Mouse (Mus musculus): Measurements from ENCODE around the gene Tubb5. TPM values are rescaled to one million over a fixed set of nuclear protein-coding genes. Genes with fewer than 3 reads are reported as not detected.
A peak's percentile ranks its signal among the peaks of the same experiment; 100 is the strongest.
"Not testable (repeated sequence)": the region's sequence is repeated elsewhere in the genome, so short reads cannot be mapped to it uniquely, and the experiment has no call there.

Gene Tubb5
- total RNA-seq, 4 experiments from 2014 or later = 65.2 to 94.6 (median 72.1) TPM

DNA sequence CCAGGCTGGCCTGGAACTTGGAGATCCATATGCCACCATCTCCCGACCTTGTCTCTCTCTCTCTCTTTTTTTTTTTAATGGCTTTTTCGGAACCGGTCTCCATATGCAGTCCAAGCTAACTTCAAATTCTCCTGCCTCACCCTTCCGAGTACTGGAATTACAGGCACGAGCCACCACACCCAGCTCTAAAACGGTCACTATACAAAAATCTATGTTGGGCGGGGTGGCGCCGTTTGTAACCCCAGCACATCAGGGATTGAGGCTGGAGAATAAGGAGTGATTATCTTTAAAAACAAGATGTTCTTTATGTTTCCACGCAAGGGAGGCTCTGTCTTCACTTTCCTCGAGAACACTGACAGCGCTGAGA lies 22.7 kb upstream of the Tubb5 start:
- no peak for DNase-seq (ENCODE audit: low spot score)

DNA sequence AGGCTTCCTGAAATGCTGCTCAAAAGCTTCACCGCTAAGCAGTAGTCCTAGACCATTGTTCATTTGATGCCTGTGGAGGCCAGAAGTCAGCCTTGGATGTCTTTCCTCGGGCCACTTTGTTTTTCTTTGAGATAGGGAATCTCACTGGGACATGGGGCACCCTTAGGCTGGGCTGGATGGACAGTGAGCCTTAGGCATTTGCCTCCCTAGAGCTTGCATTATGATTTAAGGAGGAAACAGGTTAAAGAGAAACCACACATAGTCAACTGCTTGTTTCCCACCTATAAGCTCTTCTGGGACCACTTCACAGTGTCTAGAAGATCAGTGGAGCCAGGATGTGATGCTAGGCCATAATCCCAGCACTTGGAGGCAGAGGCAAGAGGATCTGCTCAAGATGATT lies 21.7 kb upstream of the Tubb5 start:
- DNase-seq (ENCODE audit: low spot score) = no peak

DNA sequence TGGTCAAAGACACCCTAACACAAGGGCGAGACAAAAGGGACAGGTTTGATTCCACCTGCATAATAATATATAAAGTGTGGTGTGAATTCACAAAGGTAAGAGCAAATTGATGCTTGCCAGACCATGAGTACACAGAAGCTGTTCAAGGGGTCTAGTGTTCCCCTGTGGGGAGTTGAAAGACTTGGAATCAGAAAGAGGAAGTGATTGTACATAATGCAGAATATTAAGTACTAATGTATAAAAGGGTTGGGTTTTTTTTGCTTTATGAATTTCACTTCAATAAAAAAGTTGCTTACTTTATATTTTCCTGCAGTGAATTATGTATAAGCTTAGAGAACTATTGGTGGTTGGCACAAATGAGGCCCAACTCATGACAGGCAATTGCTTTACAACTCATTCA lies 21.3 kb upstream of the Tubb5 start:
- no peak for DNase-seq (ENCODE audit: low spot score)

DNA sequence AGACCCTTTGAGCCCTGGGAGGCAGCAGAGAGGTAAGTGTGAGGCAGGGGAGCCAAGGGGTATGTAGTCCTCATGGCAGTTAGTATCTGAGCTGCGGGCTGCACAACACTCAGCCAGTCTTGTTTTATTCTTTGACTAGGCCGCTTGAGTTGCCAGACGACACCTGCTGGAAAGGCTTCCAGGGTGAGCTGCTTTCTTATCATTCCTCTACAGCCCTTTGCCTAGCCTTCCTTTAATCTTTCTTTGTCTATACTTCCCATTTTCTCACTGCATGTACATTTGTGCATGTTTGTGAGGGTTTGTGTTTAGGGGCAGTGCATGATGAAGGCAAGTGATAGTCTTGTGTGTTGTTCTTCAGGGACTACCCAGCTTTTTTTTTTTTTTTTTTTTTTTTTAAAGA lies 12.9 kb upstream of the Tubb5 start:
- DNase-seq (ENCODE audit: low spot score) = no peak

DNA sequence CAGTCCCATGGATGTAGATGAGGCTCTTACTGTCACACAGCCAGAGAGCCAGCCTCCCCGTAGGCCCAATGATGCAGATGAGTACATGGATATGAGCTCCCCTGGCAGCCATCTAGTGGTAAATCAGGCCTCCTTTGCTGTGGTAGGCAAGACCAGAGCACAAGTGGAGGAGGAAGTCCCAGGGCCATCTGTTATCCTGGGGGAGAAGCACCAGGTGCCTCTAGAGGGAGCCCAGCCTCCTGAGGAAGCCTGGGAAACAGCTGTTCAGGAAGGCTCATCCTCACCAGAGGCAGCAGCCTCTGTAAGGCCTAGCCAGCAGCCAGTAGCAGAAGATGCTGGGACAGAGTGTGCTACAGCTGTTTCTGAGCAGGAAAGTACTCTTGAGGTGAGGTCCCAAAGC lies 10.0 kb upstream of the Tubb5 start:
- DNase-seq (ENCODE audit: low spot score) = no peak

DNA sequence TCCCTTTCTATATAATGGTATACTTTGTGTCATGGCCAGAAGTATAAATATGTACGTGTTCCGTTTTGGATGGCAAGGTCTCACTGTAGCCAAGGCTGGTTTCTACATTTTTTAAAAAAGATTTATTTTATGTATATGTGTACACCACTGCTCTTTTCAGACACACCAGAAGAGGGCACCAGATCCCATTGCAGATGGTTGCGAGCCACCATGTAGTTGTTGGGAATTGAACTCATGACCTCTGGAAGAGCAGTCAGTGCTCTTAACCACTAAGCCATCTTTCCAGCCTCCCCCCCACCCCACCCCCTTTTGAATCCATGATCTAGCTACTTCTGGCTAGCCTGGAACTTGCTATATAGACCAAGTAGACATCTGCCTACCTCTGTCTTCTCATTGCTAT lies 5.4 kb upstream of the Tubb5 start:
- DNase-seq (ENCODE audit: low spot score) = no peak

DNA sequence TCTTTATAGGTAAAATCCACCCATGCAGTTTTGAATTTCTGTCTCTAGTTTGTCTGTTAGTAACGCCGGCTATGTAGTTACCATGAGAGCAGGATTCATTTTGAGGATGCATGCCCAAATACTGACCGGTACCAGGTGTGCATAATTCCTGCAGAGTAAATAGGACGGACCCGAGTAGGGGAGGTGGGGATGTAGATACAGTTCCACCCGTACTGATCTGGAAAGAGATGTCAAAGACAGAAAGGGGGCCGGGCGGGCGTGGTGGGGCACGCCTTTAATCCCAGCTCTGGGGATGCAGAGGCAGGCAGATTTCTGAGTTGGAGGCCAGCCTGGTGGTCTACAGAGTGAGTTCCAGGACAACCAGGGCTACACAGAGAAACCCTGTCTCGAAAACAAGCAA lies 3.9 kb upstream of the Tubb5 start:
- no peak for DNase-seq (ENCODE audit: low spot score)

DNA sequence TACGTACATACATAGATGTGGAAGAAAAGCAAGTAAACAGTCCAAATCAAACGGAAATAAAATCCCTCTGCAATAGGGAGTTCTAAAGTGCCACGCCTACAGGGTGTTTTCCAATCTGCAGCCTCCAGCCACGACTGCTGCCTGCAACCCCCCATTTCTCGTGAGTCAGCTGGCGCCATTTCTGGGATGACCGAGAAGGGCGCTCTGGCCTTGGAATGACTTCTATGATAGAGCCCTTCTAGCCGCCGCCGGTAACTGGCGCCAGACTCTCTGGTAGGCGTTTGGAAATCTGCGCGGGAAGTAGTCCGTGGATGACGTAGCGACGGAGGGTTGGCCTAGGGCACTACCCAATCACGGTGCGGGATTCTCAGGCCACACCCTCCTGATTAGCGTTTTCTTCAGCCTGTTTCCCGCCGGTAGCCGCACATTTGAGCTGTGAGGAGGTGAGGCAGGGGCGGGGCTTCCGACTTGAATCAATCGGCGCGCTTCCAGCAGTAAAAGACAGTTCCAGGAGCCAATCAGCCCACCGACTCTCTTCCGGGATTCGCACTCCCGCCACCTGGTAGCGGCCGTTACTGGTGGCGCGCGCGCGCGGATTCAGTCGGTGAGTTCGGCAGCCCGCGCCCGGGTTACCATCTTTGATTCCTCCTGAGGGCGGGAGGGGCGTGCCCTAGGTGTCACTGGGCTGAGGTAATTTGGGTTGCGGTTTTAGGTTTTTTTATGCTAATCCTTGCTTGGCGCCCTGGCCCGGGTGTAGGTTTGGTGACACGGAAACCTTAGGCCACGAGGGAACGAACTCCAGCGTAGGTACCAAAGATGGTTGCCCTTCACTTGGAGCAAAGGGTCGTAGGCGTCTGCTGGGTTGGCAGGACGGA lies 3.2 kb upstream of the Tubb5 start, which contains the start of gene Mdc1:
Mdc1 (plus strand) TSS at position 440 of the 875 bp plus-strand sequence.
- DNase-seq (ENCODE audit: low spot score) = peak; percentile 100

DNA sequence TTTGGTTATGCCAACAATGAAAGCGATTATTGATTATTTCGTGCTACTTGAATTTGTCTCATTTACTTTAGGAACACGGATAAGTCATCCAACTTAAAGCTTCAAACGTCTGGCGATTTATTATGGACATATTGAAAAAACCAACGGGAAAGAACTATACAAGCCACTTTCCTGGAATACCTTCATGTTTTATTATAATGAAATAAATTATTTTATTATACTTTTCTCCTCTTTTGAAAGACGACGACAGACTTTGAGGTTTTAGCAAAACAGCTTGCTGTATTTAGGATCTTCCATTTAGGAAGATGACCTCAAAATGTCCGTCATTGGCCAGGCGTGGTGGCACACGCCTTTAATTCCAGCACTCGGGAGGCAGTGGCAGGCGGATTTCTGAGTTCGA lies 2.5 kb upstream of the Tubb5 start:
- no peak for DNase-seq (ENCODE audit: low spot score)

DNA sequence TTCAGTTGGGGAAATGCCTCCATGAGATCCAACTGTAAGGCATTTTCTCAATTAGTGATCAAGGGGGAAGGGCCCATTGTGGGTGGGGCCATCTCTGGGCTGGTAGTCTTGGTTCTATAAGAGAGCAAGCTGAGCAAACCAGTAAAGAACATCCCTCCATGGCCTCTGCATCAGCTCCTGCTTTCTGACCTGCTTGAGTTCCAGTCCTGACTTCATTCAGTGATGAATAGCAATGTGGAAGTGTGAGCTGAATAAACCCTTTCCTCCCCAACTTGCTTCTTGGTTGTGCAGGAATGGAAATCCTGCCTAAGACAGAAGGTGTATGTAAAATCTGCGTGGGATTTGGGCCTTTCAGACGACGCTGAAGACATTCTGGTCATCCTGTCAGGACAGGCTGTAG lies 896 bp upstream of the Tubb5 start:
- DNase-seq (ENCODE audit: low spot score) = not testable (repeated sequence)

DNA sequence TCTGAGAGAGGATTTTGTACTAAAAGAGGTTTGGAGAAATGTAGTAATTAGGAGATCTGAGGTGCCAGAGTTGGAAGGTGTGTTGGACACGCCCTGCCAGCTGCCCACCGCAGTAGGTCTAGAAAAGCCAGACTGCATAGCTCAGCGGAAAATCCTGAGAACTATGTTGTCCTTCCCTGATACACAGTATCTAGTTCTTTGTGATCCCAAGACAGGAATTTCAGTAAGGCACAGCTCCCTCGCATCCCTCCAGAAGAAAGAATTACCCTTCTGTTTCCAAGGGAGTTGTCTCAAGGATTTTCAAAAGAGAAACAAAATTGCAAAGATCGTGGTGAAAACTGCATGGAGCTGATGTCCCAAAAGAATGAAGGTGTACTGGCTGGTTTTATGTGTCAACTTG lies 464 bp upstream of the Tubb5 start:
- no peak for DNase-seq (ENCODE audit: low spot score)

DNA sequence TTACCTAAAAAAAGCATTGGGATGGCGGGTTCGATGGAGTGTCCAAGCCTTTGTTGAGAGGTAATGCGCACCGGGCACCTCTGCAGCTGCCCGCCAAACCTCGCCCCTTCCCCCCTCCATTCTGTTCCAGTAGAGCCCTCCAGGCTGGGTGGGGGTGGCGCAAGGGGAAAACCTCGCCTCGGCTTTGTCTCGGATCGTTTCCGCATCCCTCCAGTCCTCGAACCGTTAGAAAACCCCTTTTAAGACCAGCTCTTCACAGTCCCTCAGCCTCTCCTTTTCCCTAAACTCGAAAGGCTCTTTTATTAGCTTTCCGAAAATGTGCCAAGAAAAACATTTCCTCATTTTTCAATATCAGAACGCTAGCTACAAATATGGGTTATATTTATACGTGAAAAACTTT lies 619 bp downstream of the Tubb5 start:
- DNase-seq (ENCODE audit: low spot score) = no peak

DNA sequence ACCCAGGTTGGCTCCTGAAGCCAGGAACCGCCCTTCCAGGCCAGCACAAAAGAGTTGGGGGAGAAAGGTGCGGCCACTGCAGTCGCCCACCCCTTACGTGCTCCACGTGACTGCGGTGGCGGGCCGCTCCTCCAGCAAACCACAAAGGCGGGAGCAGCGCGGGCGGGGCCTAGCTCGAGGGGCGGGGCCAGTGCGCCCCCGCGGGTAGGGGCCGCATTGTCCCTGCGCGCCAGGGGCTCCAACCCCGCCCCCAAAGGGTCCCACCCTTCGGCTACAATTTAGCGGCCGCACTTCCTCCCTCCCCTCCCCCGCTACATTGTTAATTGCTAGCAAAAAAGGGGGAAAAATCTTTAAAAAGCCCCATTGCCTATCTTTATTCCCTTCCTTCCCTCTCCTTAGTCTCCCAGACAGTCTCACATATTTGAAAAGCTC lies 1.1 kb downstream of the Tubb5 start:
- peak; percentile 86 for DNase-seq (ENCODE audit: low spot score)

DNA sequence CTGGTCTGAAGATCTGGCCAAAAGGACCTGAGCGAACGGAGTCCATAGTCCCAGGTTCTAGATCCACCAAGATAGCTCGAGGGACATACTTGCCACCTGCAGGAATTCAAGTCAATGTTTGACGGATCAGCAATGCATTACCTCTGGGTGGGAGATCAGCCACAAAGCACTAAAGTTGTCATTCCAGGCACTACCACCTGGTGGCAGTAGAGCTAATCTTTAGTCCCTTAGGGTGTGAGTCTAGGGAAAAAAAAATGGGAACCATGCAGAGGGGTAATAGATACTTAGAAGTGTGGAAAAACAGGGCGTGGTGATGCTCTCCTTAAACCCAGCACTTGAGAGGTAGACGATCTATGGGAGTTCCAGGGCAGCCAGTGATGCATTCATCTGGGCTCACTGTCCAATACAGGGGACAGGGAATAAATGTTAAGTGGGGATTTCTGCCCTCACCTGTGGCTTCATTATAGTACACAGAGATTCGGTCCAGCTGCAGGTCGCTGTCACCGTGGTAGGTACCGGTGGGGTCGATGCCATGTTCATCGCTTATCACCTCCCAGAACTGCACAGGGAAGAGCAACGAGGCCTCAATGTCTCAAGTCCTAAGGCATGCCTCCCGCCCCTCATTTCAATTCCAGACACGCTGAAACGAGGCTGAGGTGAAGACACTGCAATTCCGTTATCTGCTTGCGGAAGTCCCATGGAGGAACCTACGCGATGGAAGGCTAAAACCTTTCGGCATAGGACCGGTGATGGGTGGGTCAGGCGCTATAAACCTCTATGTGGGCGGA lies 1.7 kb downstream of the Tubb5 start:
- DNase-seq (ENCODE audit: low spot score) = peak; percentile 89

DNA sequence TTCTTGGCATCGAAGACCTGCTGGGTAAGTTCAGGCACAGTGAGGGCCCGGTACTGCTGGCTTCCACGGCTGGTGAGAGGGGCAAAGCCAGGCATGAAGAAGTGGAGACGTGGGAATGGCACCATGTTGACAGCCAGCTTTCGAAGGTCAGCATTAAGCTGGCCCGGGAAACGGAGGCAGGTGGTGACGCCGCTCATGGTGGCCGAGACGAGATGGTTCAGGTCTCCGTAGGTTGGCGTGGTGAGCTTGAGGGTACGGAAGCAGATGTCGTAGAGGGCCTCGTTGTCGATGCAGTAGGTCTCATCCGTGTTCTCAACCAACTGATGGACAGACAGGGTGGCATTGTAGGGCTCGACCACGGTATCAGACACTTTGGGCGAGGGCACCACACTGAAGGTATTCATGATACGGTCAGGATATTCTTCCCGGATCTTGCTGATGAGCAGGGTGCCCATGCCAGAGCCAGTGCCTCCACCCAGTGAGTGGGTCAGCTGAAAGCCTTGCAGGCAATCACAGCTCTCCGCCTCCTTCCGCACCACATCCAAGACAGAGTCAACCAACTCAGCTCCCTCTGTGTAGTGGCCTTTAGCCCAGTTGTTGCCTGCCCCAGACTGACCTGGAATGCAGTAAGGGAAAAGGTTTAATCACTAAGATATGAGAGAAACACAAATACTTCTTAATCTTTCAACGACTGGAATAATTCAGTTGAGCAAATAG lies 2.5 kb downstream of the Tubb5 start:
- no peak for DNase-seq (ENCODE audit: low spot score)

DNA sequence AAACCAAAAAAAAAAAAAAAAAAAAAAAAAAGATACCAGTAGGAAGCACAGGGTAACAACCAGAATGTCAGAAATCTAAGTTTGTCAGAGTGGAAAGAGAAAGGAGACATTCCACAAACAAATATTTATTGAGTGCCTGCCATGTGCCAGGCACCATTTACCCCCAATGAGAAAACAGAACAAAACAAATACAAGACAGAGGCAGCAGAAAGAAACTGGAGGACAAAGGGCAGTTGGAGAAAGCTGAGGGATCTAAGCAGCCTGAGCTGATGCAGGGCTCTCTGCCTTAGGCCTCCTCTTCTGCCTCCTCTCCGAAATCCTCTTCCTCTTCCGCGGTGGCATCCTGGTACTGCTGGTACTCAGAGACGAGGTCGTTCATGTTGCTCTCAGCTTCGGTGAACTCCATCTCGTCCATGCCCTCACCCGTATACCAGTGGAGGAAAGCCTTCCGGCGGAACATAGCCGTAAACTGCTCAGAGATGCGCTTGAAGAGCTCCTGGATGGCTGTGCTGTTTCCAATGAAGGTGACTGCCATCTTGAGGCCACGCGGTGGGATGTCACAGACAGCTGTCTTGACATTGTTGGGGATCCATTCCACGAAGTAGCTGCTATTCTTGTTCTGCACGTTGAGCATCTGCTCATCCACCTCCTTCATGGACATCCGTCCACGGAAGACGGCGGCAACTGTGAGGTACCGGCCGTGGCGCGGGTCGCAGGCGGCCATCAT lies 3.2 kb downstream of the Tubb5 start:
- DNase-seq (ENCODE audit: low spot score) = no peak

DNA sequence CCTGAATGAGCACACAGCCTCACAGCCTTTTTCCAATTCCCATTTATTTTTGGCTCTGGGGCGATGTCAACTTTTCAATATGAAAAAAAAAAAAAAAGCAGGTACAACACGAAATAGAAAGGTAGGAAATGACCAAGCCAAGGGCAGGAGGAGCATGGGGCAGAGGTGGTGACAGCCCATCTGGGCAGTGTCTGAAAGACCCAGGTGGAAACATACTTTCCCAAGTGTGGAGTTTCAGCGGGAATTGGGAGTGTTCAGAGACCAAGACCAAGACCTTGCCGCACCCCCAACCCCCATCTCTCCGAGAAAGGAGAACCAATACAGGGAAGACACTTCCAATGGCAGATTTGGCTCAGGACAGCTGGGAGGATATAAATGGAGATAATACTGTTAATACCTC lies 4.2 kb downstream of the Tubb5 start:
- no peak for DNase-seq (ENCODE audit: low spot score)

DNA sequence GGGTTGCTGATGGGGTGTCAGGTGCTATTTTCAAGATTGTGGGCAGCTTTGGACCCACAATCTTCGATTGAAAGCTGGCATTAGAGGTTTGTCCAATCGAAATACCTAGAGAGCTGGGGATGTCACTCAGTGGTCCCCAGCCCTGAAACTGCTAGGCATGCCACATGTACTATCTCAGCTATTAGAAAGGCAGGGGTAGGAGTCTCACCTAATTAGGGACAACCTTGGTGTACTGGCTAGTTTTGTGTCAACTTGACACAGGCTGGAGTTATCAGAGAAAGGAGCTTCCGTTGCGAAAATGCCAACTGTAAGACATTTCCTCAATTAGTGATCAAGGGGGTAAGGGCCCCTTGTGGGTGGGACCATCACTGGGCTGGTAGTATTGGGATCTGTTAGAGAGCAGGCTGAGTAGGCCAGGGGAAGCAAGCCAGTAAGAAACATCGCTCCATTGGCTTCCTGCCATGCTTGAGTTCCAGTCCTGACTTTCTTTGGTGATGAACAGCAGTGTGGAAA lies 4.8 kb downstream of the Tubb5 start:
- no peak for DNase-seq (ENCODE audit: low spot score)

DNA sequence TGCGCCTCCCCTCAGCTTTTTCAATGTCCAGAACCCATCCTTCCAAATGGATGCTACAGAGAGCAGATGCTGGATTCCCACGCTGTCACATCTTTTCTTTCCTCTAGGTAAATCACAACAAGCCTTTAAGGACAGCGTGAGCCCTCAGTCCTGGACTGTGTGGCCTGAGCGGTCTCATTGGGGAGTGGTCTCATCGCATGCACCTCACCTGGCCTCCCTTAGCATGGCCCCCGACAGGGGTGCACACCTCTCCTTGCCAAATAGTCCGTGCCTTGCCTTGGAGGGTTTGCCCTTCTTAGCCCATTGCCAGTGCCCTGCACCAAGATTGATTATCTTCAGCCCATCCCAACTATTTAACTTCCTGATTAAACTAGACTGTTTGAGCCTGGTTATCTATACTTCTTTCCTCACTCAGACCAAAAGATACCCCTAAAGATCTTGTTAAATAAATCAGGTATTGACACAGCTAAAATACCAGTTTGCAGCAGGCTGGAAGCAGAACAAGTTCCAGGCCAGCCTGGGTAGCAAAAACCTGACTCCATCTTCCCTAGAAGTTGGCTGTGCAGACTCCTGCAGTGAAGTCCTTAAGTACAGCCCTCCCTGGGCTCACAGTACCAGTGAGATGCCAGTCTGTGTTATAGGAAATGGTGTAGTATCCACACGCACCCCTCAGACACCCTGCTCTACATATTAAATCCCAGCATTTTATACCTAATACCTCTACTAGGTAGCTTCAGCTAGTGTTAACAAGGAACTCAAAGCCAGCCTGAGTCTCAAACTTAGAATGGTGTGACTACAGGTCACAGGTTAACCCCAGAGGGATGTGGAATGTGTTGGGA lies 5.5 kb downstream of the Tubb5 start:
- DNase-seq (ENCODE audit: low spot score) = no peak

DNA sequence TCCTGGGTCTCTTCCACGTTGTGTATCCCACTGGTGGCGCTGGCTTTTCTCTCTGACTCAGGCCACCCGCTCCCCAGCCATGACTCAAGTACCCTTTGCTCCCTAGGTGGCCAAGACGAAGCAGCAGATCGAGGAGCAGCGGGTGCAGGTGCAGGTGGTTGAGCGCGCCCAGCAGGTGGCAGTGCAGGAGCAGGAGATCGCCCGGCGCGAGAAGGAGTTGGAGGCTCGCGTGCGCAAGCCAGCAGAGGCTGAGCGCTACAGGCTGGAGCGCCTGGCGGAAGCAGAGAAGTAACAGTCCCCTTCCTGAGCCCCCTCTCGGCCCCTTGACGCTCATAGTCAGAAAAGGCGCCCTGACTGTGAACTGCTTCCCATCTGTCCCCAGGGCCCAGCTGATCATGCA lies 8.4 kb downstream of the Tubb5 start:
- DNase-seq (ENCODE audit: low spot score) = no peak

Data from heart, adult 8-10 months (tissue).